Mouse (Mus musculus): ENCODE results near the gene Slc9a2. TPM values are rescaled to one million over a fixed set of nuclear protein-coding genes. Genes with fewer than 3 reads are reported as not detected.

The Slc9a2 gene
- total RNA-seq, 2 experiments from 2014 or later, result 0.99 to 1.7 TPM

DNA sequence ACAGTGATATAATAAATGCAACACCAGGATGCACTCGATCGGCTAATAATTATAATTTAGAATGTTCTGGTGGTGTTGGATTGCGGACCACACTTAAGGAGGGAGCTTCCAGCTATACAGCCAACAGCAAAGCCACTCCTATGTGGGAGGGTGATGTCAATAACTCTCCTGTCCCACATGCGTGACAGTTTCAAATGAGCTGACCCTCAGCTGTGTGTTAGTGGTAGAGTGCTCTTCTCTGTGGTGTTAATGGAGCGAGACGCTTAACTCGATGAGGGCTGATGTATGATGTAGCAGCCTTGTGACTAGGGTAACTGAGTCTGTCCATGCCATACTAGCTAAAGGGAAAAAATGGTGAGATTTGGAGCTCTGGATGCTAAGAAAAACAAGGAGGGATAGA, 103.1 kb downstream of the Slc9a2 start:
- no peak for DNase-seq (ENCODE audit: low spot score in 2 of 2)

DNA sequence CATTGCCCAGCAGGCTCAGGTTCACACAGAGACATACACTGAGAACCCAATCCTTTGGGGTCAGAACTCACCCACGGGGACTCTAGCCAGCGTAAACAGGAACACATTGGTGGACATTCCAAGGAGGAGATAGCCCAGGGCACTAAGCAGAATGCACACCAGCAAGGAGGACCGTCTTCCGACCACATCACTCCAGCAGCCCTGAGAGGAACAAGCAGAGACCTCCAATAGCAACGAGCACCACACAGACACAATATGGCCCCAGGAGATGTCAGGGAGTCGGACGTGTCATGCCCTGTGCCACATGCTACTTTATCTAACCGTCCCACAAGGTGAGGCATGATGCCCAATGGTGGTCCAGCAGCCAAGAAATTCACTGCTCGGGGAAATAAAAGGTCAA, 103.9 kb downstream of the Slc9a2 start:
- DNase-seq (ENCODE audit: low spot score in 2 of 2), result no peak

DNA sequence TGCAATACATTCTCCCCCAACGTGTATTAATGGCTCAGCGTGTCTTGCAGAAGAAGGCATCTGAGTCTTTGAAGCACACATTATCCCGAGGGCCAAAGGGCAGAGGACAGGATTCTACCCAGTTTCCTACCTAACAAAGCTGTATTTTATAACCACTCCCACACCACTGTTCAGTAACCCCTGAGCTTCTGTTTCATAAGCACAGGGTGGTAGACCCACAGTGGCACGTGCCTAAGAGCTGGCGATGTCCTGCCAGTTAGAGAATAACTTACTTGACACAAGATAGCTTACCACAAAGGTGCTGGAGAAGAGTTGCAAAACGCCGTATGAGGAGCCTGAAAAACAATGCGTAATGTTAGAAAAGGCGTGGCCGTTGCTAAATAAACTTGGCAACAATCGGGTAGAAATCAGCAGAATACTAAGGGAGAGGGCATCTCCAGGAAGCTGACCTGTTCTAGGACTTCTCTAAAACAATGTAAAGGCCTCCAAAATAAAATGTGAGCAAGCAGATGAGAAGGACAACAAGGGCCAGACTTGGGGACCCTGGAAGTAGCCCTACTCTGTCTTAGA, 105.6 kb downstream of the Slc9a2 start:
- no peak for DNase-seq (ENCODE audit: low spot score in 2 of 2)

DNA sequence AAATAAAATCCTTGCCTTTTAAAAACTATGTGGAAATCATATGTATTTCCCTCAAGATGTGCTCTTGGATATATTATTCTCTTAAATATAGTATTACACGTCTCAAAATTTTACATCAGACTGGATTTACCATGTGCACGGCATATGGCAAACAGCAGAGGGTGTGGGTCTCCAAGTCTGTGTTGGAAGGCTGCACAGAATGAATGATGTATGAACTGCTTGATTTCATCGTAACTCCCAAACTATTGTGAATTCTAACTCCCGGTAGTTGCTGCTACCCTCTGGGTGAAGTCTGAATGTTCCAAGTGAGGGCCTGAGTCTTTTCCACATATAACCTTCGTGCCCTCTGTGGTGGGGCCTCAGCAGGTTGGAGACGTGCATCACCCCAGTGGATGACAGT, 108.6 kb downstream of the Slc9a2 start:
- DNase-seq (ENCODE audit: low spot score in 2 of 2), result no peak

DNA sequence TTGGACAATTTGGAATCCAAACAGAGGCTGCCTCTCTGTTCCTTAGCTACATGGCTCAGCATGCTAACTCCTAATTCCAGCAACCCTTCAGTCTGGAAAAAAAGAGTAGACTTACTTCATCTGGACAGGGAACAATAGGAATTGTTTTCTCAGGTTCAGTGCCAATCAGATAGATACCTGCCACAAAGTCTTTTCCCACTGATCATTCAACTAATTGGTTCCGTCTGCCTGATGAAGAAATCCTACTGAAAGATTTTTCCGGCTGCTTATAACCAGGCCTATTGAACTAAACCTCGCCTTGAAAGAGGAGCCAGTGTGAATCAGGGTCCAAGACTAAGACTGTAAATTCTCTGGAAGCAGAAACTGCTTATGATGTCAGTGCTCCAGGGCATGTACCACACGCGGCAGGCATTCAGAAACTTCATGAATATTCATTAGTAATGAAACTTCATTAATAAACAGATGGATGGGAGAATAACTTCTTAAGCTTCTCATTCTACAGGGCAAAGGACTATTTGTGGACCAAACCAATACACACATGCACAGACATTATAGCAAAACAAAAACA, 109.4 kb downstream of the Slc9a2 start:
- no peak for DNase-seq (ENCODE audit: low spot score in 2 of 2)

DNA sequence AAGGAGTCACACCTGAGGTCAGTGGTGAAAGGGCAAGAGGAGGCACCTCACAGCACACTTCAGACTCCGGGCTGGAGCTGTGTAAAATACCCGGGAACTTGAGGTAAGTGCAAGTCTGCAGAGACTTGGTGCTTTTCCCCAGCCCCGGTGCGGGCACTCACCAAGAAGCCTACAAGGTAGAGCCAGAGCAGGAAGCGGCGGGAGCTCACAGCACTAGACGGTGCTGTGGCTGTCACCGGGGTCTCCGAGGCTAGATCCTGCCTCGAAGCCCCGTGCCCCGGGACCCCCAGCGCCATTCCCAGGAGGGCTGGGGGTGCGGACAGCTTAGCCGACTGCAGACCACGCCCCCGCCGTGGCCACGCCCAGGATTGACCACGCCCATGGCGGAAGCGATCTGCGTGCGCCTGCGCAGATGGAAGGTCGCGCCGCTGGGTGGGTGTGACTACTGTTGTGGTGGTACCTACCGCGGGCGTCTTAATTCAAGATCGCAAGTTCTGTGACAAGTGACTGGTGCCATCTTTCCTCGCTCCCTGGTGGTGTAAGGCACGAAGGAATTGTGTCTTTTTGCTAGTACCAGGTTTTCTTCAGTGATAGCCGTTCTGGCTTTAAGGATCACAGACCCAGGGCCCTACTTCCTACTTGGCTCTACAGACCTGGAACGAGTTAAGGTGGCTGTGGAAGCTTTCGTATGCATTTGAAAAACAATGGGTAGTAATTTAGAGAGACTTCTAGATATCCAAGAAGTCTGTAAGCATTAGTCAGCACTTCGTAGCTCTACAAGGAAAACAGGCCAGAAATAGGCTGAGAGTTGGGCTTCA, 110.2 kb downstream of the Slc9a2 start, which contains the start of gene Mfsd9:
Gene Mfsd9, minus strand, starts transcription at position 364 of the 818 bp plus-strand sequence.
- DNase-seq (ENCODE audit: low spot score in 2 of 2), result peak; percentile 87 to 94

DNA sequence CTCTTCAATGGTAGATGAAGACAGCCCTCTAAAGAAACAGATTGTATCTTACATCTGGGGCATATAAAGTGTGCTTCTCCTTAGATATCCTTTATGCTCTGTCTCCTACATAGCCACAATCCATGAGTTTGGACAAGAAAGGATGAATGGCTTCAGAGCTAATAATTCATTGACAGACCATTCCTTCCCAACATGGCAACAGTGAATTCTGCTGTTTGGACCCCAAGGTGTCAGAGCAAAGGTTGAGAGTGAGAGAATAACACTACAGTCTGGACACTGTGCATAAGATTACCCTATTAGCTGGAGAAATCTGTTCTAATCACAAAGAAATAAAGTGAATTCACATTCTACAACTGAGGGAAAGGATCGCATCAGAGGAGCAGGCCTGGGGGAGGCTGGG, 115.1 kb downstream of the Slc9a2 start:
- DNase-seq (ENCODE audit: low spot score in 2 of 2), result no peak

DNA sequence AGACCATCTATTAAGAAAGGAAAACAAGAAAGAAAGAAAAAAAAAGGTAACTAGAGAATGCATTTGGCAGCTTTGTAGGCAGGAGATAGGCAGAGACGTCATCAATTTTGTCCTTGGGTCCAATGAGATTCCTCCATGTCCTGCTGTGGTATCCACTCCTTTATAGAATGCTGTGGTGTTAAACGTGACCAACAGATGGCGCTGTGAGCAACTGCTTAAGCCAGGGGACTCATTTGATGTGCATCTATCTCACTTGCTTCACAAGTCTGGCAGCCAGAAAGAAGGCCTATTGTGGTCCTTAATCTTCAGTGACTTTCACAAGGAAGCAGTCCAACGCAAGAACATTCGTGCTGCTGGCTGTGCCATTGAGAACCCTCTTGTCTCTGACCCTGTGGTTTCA, 117.0 kb downstream of the Slc9a2 start:
- peak; percentile 16 to 30 for DNase-seq (ENCODE audit: low spot score in 2 of 2)

DNA sequence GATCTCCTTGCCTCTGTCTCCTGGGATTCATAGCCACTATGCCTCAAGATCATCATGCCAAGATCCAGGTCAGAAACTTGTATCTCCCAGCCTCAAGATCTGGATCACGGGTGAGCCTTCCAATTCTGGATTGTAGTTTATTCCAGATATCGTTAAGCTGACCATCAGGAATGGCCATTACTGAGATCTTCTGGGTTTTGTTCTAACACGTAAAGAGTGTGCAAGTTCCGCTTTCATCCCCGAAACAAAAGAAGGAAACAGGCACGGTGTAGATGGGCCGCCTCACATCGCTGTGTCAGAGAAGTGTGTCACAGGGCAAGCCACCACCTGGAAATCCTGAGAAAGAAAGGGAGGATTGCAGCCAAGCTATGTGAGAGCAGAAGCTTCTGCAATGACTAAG, 118.7 kb downstream of the Slc9a2 start:
- no peak for DNase-seq (ENCODE audit: low spot score in 2 of 2)

DNA sequence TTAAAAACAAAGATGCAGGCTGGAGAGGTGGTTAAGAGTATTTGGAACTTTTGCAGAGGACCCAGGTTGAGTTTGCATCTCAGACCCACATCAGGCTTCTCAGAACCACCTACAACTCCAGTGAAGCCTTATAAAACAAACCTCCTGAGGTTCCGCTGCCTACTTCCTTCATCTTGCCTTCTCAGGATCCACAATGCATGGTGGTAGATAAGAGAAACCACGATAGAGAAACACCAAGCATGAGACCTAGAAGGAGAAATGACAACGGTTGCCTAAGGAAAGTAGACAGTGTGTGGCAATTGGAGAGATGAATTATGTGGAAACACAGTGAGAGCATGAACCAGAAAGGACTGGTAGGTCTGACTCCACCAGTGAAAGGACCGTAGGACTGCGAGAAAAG, 120.5 kb downstream of the Slc9a2 start:
- no peak for DNase-seq (ENCODE audit: low spot score in 2 of 2)

DNA sequence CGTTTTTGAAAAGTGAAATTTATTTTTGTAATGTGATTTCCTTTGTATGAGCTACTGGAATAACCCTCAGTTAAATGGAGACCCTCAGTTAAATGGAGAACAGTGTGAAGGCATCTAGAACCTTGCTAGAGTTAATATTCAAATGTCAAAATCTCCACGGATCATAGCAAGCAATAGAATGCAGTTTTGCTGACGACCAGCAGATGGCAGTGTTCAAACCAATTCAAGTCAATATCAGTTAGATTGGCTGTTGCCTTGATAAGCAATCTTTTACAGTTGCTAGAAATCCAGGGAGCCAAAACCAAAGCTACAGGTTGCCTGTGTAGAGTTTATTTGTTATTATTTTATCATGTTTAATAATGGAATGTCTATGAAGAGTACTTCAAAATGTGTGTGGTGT, 122.4 kb downstream of the Slc9a2 start:
- no peak for DNase-seq (ENCODE audit: low spot score in 2 of 2)

DNA sequence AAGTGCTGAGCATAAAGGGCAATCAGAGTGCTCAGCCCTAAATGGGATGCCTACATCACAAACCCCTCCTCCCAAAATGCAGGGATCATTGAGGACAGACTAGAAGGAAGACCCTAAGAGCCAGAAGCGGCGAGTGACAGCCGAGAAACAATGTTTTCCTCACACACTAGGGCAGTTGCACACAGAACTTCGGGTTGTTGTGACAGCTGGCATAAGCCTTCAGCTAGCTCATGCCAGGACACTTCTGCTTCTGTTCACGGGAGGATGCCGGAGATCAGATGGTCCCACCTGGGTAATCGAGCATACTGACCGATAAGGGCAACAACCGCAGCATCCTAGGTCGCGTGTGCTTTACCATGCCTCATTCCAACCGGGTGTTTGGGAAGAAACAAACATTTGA, 123.7 kb downstream of the Slc9a2 start:
- no peak for DNase-seq (ENCODE audit: low spot score in 2 of 2)

DNA sequence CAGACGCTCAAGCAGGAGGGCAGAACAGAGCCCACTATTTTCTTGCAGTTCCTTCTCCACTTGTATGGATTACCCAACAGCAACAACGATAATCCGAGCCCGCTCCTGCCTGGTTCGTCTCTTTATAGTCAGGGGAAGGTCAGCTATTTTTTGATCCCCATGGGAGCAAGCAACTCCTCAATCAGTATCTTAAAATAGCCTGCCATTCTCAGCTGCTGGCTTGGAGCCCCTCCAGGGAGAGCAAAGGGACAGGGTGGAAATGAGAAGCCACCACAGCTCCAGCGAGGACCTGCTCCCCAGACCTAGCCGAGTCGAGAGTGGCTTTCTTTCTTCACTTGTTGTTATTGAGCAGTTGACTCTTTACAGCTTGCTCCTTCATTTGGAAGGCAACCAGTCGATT, 125.0 kb downstream of the Slc9a2 start, which contains the start of gene Tmem182:
Gene Tmem182, plus strand, starts transcription at position 251 of the 400 bp plus-strand sequence.
- no peak for DNase-seq (ENCODE audit: low spot score in 2 of 2)

DNA sequence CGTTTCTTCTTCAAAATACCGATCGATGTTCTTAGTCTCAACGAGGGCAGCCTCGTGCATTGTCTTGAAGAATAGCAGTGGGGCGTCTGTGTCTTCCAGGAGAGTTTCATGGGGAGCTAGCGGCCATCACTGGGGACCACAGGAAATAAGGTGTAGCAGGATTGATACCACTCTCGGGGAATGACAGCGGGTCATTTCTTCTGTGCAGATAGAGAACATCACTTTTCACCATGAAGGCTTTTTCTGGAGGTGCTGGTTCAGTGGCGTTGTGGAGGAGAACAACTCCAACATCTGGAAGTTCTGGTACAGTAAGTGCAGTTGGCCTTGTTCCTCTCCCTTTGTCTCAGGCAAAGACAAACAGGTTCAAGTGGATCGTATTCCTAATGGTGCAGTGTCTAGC, 125.5 kb downstream of the Slc9a2 start:
- DNase-seq (ENCODE audit: low spot score in 2 of 2), result no peak

DNA sequence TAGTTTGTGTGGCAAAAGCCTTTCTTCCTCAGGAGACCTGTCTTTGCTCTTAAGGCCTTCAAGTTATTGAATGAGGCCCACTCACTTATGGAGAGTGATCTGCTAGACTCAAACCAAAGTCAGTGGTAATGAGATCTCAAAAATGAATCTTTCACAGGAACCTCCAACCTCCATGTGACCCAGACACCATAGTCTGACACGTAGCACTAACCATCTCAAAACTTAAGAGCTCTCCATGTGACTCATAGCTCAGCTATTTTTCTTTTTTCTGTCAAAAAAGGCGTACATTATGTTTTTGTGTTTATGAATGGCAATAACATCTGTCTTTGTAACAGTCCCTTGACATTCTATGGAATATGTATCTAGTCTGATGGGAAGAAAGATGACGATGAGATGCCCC, 128.3 kb downstream of the Slc9a2 start:
- no peak for DNase-seq (ENCODE audit: low spot score in 2 of 2)

DNA sequence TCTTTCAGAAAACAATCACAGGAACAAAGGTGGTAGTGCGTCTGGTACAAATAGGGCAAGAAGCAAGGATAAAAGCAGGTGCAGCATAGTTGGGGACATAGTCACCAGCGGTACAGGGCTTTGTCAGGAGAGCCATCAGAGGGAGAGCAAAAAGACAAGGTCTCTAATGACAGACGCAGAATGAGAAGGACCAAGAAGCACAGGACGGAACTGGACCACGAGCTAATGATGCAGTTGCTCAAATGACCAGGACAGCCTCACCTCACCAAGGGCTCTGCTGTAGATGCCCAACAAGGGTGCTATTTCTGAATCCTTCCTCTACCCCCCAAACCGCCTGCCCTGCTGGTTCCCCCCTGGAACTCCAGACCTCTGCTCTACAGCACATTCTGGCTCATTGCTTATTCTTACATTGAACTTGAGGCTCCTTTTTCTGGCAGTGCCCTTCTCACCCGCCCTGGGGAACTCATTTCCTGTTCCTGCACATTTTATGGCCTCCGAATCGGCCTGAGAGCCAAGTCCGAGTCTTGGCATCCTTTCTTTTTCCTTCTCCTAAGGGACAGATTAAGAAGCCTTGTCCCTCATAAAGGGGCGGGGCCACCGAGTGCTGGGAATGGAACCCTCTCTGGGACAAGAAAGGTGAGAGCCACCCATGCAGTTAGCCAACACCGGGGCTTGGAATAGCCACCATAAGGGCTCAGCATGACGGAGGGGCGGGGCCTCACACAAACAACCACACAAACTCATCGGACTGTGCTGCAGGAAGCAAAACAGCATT, 134.9 kb downstream of the Slc9a2 start:
- DNase-seq (ENCODE audit: low spot score in 2 of 2), result no peak

Other genes with a start within 250 kb of the Slc9a2 start
- gene Il18r1, start 215.0 kb upstream of the Slc9a2 start, total RNA-seq (2021), result under 1 TPM; 0.34 to 0.59 TPM
- under 1 TPM; 0.36 to 0.79 TPM for gene Il18rap, start 165.2 kb upstream of the Slc9a2 start, total RNA-seq (2021)
- under 1 TPM in 1 of 2 experiments, not detected in 1; 0.22 TPM for gene Slc9a4, start 100.5 kb upstream of the Slc9a2 start, total RNA-seq (2021)
- 1 to 10 TPM; 5.7 to 6.3 TPM for gene Mfsd9, start 110.1 kb downstream of the Slc9a2 start, total RNA-seq (2021)
- 1 to 10 TPM; 2.9 to 4.5 TPM for gene Tmem182, start 125.0 kb downstream of the Slc9a2 start, total RNA-seq (2021)

All from adrenal gland, postnatal 4 days (tissue).